Mouse (Mus musculus): Measurements from ENCODE around the gene Rasal3.

Rasal3 gene

DNA sequence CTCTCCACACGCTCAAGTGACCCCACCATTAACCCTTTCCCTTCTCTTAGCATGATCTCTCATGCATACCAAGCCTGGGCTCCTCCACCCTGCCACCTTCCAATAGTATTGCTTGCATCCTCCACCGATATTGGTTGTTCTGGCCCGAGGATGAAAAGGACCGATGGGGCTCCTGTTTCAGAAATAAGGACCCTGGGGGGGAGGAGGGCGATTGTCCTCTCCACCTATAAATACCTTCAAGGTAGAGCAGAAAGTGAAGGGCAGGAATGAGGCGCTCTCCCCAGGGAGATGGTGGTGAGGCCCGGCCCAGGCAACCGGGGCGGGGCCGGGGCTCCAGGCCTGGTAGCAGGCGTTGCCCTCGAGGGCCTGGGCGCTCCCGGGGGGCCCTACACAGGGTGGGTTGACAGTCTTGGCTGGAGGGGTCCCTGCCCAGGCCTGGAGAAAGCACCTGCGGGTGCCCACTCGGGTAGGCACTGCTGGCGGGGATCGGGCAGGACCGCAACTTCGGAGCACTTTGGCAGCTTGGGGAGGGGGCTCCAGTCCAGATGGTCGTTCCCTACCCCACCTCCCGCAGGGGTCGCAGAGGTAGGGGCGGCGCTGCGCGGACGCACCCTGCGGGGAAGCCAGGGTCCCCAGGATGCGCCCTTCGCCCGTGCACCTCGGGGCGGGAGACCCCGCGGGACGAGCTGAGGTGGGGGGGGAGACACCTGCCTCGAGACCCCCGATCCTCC is 14.8 kb downstream of the Rasal3 start:
- DNase-seq (ENCODE audit: low spot score), result no peak

DNA sequence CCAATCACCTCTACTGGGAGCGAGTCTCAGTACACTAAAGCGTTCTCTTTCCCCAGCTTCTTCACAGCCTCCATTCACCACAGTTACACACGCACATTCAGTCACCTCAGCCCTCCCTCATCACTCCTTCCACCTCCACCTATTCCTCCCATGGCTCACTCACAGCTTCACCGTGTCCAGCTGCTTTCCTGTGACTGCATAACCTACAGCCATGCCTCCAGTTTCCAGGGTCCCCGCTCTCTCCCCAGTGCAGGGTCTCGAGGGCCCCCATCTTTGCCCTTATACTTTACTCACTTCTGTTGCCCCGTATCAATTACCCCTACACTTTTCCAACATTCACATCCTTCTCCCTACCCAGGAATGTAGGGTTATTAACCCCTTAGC is 15.4 kb downstream of the Rasal3 start:
- no peak for DNase-seq (ENCODE audit: low spot score)

DNA sequence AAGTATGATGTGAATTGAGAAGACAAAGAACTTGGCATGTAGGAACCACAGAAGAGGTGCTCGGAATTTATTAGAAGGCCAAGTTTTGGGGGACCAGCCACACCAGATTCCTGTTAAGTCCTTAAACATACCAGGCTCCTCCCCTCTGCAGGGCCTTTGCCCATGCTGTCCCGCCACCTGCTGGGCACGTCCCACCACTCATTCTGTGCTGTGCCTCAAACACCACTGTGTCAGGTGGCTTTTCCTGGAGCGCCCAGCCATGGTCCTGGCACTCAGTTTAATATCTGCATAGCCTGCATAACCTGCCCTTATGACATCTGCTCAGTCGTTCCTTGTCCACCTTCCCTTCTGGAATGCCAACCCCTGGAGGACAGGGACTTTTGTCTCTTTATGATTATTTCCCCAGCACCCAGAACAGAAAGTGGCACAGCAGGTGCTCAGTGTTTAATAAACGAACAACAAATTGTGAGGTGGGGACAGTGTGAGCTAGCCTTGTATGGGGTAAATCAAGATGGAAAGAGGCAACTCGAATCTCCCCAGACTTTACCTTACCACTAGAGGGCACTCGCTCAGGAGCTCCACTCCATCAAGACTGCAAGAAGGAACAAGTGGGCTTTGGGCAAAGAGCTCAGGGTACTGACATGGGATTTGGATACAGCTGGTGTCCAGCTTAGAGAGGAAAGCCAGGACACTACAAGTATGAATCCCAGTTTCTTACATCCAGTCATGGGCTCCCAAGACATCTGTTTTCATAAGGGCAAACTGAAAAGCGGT is 16.5 kb downstream of the Rasal3 start:
- peak; percentile 61 for DNase-seq (ENCODE audit: low spot score)

DNA sequence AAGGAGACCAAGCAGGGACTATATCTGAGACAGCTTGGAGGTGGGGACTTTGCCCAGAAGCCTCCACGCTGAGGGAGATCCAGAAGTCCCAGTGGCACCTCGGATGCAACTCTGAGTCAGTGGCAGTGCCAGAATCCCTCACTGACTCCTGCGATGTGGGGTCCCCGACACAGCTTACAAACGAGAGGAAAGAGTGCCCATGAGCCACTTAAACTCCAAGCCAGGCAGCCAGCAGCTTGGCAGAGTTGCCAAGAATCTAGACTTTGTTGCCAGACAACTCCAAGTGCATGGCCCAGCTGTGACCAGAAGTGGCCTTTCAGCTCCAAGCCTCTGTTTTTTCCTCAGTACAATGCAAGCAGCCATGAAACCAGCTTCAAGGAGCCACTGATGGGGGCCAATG is 19.7 kb downstream of the Rasal3 start:
- no peak for DNase-seq (ENCODE audit: low spot score)

DNA sequence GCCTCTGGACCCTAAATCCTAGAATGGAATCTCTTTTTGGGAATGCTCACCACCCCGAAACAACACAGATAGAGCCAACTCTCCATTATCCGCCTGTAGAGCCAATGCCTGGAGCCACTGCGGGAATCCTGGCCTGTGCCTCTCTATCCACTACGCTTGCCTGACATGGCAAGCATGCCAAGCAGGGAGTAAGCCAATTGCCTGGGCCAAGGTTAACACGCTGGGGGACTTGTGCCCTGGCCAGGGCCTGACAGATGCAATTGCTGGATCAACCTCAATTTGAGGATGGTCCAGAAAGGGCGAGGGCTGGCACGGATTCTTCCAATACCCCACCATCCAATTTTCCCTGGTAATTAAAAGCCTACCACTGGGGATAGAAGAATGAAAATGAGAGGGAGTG is 20.8 kb downstream of the Rasal3 start:
- no peak for DNase-seq (ENCODE audit: low spot score)

DNA sequence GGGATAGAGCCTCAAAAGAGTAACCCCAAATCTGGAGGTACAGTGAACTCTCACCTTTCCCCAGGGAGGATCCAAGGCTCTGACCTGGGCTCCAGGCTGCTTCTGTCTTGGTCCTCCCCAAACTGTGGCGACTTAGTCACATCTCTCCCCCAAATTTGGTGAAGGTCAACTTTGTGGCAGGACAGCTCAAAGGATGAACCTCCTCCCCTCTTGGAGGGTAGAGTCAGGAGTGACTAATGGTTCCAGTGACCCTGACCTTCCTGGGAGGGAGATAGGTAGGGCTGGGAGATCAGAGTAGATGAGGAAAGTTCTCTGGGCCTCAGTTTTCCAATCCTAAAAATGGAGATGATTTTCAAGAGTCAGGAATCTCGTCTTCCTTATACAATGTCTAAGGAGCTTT is 24.6 kb downstream of the Rasal3 start:
- DNase-seq (ENCODE audit: low spot score), result no peak

DNA sequence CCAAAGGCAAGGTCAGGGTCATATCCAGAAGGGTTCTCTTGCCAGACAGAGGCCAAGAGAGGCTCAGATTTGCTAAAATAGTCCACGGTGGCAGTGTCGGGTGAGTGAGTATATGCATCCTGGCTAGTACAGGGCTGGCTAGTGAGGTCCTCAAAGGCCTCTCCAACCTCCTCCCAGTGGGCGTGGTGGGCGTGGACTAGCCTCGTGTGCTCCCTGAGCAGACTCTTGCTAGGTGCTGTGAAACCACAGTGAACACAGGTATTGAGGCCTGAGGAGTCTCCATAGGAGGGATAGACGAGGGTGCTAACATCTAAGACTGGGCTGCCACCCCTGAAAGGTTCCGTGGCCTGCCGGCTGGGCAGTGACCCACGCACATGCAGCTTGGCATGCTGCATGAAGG is 26.2 kb downstream of the Rasal3 start:
- DNase-seq (ENCODE audit: low spot score), result no peak

DNA sequence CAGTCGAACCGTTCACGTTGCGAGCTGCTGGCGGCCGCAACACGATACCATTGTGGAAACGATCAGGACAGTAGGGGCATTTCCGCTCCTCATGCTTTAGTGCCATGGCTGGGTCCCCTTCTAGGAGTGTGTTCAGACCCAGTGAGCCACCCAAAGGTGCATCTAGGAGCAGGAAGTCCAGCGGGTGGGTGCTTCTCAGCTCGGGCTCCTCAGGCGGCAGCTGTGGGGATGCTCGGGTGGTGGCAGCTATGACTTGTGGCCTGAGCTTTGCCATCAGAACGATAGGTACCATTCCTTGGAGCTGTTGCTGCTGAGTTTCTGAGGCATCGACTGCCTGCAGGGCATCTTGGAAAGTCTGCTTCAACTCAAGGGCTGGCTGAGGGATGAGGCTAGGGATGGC is 26.9 kb downstream of the Rasal3 start:
- no peak for DNase-seq (ENCODE audit: low spot score)

DNA sequence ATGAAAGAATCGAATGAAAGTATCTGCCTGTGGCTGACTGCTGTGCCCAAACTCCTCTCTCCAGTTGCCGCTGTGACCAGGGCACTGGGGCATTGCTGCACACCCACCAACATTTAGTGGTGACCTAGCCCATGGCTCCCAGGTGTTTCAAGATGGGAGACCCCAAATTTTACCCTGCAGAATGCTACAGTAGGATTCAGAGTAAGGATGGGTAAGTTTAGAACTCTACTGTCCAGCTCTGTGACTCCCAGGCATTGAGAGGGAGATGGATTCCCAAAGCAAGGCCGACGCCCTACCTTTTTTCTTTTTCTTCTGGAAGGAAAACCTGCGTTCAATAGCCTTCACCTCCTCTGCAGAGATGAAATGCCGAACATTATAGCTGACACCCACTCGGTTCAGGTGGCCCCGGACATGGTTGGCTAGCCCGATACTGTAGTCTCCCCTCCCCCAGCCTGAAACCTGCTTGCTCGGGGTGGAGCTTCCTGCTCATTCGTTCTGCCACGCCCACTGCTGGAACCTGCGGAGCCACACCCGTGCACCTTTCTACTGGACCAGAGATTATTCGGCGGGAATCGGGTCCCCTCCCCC is 34.3 kb downstream of the Rasal3 start:
- no peak for DNase-seq (ENCODE audit: low spot score)

DNA sequence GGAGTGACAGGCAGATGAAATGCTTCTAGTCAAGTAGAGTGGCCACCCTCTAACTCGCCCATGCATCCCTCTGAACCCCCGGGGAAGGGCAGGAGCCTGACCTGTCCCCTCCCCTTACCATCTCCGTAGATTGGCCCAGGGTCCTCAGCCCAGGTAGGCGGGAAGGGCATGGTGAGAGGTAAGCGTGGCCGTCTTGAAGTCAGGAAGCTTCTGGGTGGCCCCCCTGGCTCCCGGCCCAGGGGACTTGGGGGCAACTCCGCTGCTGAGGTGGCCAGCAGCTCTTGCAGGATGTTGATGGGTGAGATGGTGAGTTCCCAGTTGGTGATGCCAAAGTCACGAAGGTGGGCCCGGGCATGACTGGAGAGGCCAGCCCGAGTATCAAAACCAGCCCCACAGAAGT is 35.7 kb downstream of the Rasal3 start:
- no peak for DNase-seq (ENCODE audit: low spot score)

DNA sequence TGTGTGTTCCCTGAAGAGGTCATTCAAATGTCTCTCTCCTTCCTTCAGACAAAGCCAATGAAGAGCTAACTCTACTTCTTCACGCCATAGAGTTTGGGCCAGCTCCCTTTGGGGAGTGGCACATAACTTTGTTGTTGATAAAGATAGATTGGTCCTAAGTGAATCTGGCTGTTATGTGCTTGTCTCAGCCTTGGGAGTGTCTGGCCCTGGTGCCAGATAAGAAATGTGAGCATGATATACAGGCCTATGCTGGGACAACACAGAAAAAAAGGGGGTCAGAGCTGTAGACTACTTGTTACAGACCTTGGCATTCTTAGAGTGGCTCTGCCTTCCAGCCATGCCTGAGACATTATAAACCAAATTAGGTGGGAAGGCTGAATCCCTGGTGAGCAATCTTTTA is 38.1 kb downstream of the Rasal3 start:
- DNase-seq (ENCODE audit: low spot score), result no peak

DNA sequence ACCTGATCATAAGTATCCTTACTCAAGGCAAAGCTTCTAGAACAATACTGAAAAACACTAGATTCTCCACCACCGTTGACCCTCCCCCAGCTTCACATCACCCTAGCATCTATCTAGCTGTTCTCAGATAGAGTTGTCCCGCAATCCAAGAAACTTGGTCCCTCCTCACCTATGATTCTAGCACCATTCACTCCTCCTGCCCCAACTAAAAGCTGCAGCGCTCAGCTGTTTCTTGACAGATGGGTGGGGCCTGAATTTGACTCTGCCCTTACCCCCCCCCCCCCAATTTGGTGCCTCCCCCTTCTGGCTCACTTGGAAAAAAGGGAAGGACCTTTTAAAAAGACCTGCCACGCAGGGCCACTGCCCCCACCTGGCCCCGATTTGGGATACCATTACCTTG is 38.5 kb downstream of the Rasal3 start:
- no peak for DNase-seq (ENCODE audit: low spot score)

DNA sequence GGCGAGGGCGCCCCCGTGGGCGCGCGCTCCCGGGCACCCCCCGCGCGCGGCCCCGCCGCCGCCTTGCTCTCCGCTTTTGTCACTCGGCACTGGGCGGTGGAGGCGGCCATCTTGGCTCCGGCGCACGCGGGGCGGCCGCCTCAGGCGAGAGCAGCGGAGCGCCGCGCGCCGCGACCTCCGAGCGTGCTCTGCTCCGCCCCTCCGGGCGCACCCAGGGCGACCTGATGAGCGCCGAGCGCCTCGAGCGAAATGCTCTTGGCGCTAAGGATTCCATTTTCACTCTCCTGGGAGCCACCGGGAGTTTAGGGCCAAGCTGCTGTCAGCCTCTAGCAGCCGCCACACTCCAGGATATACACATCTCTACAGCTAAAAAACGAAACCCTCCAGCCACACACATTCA is 39.1 kb downstream of the Rasal3 start:
- peak; percentile 81 for DNase-seq (ENCODE audit: low spot score)

DNA sequence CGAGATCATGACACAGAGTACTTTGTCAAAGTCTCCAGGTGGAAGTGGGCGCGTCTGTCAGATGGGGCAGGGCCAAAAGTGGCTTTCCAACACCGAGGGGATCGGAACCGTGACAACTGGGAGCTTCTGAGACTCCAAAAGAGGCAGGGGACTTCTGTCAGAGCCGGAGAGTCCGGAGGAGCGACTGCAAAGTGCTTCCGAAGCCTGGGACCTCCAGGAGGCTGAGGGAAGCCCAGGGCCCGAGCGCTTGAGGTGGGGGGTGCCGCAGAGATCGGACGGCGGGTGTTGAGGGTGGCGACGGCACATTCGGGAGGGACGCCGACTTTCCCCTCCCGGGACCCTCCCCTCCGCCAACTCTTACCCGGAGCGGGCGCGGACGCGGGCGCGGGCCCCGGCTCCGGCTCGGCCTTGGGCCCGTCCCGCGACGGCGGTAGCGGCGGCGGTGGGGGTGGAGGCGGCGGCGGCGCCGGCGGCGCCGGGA is 39.5 kb downstream of the Rasal3 start:
- no peak for DNase-seq (ENCODE audit: low spot score)

DNA sequence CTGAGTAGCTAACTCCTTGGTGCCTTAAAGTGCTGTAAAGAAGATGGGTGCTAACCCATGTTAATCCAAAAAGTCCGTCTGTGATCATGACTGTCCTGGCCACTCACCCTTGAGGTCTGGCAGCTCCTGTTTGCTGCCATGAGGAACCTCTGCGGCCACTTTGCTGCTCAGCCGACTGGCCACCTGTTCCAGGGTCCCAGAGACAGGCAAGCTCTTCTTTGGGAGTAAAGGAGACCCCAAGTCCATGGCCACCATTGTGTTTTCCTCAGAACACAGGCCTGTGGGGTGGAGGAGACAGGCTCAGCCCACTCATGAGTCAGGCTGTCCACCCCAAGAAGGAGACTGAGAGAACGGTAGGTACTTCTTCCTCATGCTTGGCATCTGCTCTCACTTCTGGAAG is 40.7 kb downstream of the Rasal3 start:
- no peak for DNase-seq (ENCODE audit: low spot score)

DNA sequence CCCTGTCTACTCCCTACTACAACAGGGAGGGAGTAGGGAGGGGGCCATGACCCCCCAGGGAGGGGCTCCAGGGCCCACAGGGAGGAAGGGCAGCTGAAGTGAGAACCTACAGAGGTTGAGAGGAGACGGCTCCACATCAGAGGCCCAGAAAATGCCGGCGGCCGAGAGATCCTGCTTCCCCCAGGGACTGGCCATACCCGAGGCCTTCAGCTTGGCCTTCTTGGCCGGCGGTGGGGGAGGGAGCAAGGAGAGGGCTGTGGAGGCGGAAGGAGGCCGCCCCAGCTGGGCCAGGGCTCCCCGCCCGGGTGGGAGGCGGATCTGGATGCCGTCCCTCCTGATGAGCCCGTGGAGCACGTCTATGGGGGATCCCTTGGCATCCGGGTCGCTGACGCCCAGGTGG is 43.5 kb downstream of the Rasal3 start:
- no peak for DNase-seq (ENCODE audit: low spot score)

DNA sequence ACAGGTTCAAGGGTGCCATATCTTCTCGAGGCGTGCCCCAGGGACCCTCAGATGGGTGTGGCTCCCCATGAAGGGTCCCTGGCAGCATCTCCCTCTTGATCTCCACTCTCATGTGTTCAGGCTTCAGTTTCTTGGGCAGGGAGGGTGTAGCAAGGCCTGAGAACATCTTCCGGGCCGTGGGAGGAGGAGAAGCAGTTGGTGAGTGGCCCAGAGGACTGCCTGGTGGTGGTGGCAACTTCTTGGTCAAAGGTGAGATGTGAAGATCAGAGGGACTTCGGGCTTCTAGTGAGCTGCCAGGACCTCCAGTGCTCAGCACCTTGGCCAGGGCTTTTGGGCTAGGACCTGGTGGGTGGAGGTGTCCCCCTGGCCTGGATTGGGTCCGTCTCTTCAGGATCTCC is 44.4 kb downstream of the Rasal3 start:
- DNase-seq (ENCODE audit: low spot score), result no peak

DNA sequence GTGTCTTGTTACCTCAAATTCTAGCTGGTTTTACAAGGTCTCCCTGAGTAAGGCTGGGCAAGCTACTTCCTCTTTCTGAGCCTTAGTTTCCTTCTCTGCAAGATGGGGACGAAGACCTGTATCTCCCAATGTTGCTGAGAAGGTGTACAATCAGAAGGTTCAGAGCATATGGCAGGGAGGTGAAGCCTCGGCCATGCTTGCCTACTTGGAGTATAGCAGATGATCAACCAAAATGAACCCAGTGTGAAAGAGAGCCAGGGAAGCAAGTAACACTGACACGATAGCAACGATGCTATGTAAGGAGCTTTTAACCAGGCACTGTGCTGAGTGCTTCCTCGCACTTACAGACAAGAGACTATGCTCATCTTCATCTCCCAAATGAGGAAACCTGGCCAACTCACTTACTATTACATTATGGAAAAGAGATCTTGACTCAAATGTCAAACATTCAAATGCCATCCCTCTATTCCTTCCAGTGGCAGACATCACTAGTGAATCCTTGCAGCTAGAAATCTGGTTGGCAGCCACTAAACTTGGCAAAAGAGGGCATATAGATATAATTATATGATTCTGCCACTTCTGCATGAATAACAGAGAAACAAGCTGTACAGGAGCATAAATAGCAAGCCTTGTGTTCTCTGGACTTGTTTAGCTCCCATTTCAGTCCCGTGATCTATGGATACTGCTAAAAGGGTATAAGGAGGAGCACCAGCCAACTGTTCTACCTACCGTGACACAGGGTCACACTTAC is 45.0 kb downstream of the Rasal3 start:
- no peak for DNase-seq (ENCODE audit: low spot score)

DNA sequence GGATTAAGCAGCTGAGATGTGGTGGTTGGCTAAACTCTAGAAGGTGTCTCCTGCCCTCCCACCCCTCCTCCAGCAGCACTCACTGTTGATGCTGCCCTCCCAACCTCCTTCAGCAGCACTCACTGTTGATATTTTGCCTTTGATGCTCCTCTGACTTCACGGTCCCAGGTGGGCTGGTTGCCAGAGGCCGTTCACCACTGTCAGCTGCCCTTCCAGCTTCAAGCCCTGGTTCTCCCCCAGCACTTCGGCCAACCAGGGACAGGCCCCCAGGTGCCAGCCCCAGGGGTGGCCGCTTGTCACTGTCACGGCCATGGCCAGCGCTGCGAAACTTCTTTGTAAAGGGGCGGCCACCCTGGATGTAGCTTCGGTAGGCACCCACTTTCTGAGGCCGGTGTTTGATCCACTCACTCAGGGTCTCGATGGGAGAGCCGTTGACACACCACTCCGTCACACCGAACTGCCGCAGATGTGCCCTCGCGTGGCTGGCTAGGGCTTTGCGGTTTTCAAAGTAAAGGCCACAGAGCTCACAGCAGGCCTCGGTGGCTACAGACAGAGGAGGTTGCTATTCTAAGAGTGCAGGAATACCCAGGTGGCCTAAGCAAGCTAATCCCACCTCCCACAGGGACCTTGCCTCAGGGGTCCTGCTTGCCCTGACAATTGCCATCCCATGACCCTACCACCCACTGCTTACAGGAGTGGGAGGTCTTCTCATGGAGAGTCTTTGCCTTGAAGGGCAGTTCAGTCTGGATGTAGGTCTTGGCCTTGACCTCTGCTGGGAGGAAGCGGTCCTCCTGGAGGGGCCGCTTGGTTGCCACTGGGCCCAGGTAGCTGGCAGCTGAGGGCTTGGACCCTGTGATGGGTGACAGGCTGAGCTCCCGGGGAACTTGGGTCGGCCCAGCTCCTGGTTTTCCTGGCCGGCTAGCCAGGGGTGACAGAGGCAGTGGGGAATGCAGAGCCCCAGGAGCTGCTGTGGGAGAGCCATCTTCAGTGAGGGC is 46.3 kb downstream of the Rasal3 start:
- no peak for DNase-seq (ENCODE audit: low spot score)

DNA sequence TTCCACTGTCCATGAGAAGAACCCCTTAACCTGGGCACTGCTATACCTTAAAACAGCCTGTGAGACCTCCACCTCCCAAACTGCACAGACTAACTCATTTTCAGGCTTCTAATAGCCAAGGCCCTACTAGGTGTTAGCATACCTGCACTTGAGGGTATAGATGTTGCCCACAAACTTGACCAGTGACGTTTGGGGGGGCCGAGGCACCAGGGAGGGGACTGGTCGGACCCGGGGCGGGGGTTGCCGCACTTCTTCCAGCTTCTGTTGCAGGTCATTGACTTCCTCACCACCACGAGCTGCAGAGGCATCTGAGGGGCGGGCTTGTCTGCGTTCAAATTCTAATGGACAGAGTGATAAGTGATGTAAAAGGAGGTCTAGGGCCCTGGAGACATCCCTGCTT is 47.1 kb downstream of the Rasal3 start:
- no peak for DNase-seq (ENCODE audit: low spot score)

DNA sequence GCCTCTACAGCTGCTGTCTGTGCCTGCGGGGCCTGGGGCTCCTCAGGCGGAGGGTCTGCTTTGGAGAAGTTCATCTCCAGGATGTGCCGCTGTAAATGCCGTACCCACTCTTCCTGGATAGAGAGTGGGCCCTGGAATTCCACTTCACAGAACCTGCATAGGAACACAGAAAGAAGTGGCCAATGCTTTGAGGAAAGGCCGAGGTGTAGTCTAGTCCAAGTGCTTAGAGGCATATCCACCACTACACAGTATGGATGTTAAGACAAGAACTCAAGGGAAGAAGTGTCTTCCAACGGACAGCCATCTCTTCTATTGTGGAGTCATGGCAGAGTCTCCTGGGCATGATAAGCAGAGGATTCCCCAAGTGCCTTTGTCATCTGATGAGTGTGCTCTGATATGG is 48.4 kb downstream of the Rasal3 start:
- DNase-seq (ENCODE audit: low spot score), result no peak

All from c-Kit-positive CD71-positive TER-119-positive erythroid progenitor cells, embryonic 14.5 days (primary cell).